Mouse (Mus musculus) bone marrow, adult 2 months (tissue): Measurements from ENCODE around the gene Dhx29.

ENCODE experiments used
- CTCF ChIP-seq: fragments of 200-500 bp; IDR thresholded peaks from 2 replicates; pipeline ENCODE4 v1.5.1; 2011; ENCODE audit warnings: low read length, control low read depth; ENCODE audit not compliant: control insufficient read depth, insufficient read depth
- POLR2A ChIP-seq: fragments of 200-500 bp; IDR thresholded peaks from 2 replicates; pipeline ENCODE4 v1.6.1; 2011; ENCODE audit warnings: low read depth, mild to moderate bottlenecking, control low read depth, low read length, borderline replicate concordance; ENCODE audit not compliant: control insufficient read depth

DNA sequence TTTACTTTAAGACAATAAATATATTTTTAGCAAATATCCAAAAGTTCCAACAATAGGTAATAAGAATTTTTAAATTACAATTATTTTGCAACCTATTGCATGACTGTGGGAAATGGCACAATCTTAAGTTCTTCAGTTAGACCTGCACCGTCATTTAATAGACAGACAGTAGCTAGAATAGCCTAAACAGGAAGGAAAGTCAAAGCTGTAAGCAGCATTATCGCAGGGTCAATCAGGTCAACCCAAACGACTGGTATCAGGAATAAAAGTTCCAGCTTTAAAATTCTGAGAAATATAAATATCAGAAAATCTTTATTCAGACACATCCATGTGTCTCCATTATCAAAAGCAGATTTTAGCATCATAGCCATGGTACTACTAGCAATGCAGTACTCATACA is 6.3 kb upstream of the Dhx29 start:
- TF ChIP-seq CTCF (no peak), POLR2A (no peak)
